Mouse (Mus musculus) lung, embryonic 14.5 days (tissue): Measurements from ENCODE around the gene Thsd4. TPM values are rescaled to one million over a fixed set of nuclear protein-coding genes. Genes with fewer than 3 reads are reported as not detected.

Experiments used
- ATAC-seq: fragments of 200-750 bp; cut with Nextera tagmentation; 2 replicates; pipeline ENCODE4 v1.8.0; 2017; ENCODE audit warnings: mild to moderate bottlenecking, moderate TSS enrichment, moderate library complexity; ENCODE audit not compliant: insufficient read depth
- DNase-seq: peaks from one replicate; pipeline ENCODE4 v3.0.0-alpha.2; 2015
- H3K27ac ChIP-seq: fragments of 300-500 bp; sonication (generic); 2 replicates; pipeline ENCODE4 v1.5.1; 2014; ENCODE audit warnings: low read depth, mild to moderate bottlenecking, moderate library complexity
- H3K27me3 ChIP-seq: fragments of 300-500 bp; sonication (generic); 2 replicates; pipeline ENCODE4 v1.6.1; 2014; ENCODE audit warnings: low read length, control low read depth; ENCODE audit not compliant: insufficient read depth
- H3K36me3 ChIP-seq: fragments of 300-500 bp; sonication (generic); 2 replicates; pipeline ENCODE4 v1.6.1; 2014; ENCODE audit warnings: control low read depth; ENCODE audit not compliant: insufficient read depth
- H3K4me1 ChIP-seq: fragments of 300-500 bp; sonication (generic); 2 replicates; pipeline ENCODE4 v1.6.1; 2014; ENCODE audit warnings: antibody characterized with exemption, control low read depth; ENCODE audit not compliant: insufficient read depth
- H3K4me2 ChIP-seq: fragments of 300-500 bp; sonication (generic); 2 replicates; pipeline ENCODE4 v1.6.1; 2014; ENCODE audit warnings: mild to moderate bottlenecking
- H3K4me3 ChIP-seq: fragments of 300-500 bp; sonication (generic); 2 replicates; pipeline ENCODE4 v1.5.1; 2014; ENCODE audit warnings: low read depth, low read length
- H3K9ac ChIP-seq: fragments of 300-500 bp; sonication (generic); 2 replicates; pipeline ENCODE4 v1.6.1; 2014
- H3K9me3 ChIP-seq: fragments of 300-500 bp; sonication (generic); 2 replicates; pipeline ENCODE4 v1.6.1; 2016; ENCODE audit warnings: low read depth, low read length, control low read depth
- CTCF ChIP-seq: IDR thresholded peaks from 2 replicates; pipeline ENCODE4 v1.5.1; 2016; ENCODE audit warnings: antibody characterized with exemption, low read depth
- WGBS: fragments of 180-500 bp; shearing (Covaris S2); extraction: QIAGEN DNeasy Blood & Tissue Kit; methylation state at CpG from one replicate; pipeline ENCODE4 v1.1.7; 2014; 5-methylcytosine and 5-hydroxymethylcytosine counted together
- polyA plus RNA-seq: library from polyadenylated mRNA; unstranded; fragments of >200 nt; fragmentation: Nextera tagmentation; extraction: Ambion mirVana; gene quantifications from 2 replicates; pipeline ENCODE4 v1.2.1, GENCODE M21; 2014

Thsd4 gene
- polyA plus RNA-seq, 1 experiment from 2014 or later: 18.5 TPM

DNA sequence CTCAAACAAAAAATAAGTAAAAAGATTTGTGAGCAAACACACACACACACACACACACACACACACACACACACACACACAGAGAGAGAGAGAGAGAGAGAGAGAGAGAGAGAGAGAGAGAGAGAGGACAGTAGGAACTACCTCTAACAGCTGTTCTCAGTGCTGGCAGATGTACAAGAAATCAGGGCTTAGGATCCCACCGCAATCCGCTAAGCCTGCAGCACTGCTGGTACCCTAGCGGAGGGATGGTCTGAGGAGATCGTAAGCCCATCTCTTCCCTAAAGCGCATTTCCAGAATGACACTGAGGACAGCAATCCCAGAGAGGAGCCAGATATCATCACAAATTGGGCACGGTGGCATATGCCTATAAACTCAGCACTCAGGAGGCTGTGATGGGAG is 119.2 kb downstream of the Thsd4 start:
- no peak for TF ChIP-seq CTCF
- DNase-seq (peak; percentile 36), ATAC-seq (no peak)
- no peak overlapping the region for H3K4me3 ChIP-seq
- no peak overlapping the region for H3K9ac ChIP-seq
- H3K27me3 ChIP-seq: no peaks in the 10 kb centered on the region
- no peaks in the 10 kb centered on the region for H3K9me3 ChIP-seq
- H3K27ac ChIP-seq: no peak overlapping the region
- peaks cover 24% of the 10 kb centered on the region for H3K4me1 ChIP-seq
- H3K36me3 ChIP-seq: no peaks in the 10 kb centered on the region
- WGBS: 89% methylated on average over 6 of the region's 6 CpGs
- no peak overlapping the region for H3K4me2 ChIP-seq

DNA sequence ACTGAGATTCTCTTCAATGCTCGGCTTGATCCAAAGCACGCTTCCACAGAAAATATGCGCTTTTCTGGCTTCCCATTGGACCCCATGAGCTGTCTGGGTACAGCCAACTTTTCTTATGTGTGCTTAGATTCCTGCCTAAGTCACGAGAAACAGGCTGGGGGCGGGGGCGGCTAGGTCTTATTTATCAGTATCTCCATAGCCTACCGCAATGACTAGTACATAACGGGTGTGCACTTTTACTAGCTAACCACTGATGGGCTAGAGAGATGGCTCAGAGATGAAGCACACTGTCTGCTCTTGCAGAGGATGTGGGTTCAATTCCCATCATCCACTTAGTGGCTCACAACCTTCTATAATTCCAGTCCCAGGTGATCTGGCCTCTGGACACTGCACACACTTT is 121.8 kb downstream of the Thsd4 start:
- H3K27ac ChIP-seq: no peak overlapping the region
- H3K4me2 ChIP-seq: no peak overlapping the region
- DNase-seq: no peak
- no peaks in the 10 kb centered on the region for H3K9me3 ChIP-seq
- peaks cover 9% of the 10 kb centered on the region for H3K4me1 ChIP-seq
- H3K27me3 ChIP-seq: no peaks in the 10 kb centered on the region
- no peak overlapping the region for H3K4me3 ChIP-seq
- no peak overlapping the region for H3K9ac ChIP-seq
- no peak for TF ChIP-seq CTCF
- no peak for ATAC-seq
- 94% methylated on average over 8 of the region's 8 CpGs for WGBS
- no peaks in the 10 kb centered on the region for H3K36me3 ChIP-seq

DNA sequence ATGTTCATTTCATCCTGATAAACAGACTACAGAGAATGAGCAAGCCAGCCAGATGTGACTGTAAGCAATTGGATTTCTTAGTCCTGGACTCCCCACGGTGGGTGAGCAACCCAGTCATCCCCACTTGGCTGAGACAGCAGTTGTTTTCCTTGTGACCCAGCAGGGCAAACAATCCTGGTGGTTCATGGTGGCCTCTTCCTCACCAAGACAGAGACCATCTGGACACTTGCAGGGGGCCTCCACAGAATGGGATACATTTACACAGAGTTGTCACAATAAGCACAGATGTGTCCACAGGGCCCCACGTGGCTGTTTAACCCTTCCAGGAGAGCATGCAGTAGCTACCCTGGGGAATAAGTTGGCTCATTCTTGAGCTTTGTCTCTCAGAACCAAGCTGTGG is 123.8 kb downstream of the Thsd4 start:
- no peaks in the 10 kb centered on the region for H3K9me3 ChIP-seq
- H3K9ac ChIP-seq: no peak overlapping the region
- H3K27ac ChIP-seq: no peak overlapping the region
- no peaks in the 10 kb centered on the region for H3K27me3 ChIP-seq
- peaks cover 9% of the 10 kb centered on the region for H3K4me1 ChIP-seq
- no peak overlapping the region for H3K4me2 ChIP-seq
- peak; percentile 65; the same call in 1 of the 2 replicates for ATAC-seq
- TF ChIP-seq CTCF: no peak
- H3K36me3 ChIP-seq: no peaks in the 10 kb centered on the region
- peak; percentile 62 for DNase-seq
- no peak overlapping the region for H3K4me3 ChIP-seq
- WGBS: 19% methylated on average over 2 of the region's 2 CpGs

DNA sequence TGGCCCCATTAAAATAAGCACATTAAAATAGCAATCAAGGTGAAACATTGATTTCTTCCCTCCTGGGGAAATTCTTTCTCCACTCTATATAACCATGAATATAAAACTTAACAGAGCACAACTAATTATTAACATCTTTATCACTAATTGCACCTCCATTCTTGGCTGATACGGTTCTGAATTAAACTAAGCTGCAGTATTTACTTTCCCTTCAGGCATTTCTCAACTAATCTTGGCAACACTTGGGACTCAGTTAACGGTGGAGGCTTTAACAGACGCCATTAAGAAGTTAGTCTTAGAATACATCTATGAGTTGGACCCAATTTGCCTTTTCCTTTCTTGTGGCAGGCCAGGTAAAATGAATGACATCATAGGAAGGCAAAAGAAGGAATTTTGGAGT is 125.8 kb downstream of the Thsd4 start:
- no peaks in the 10 kb centered on the region for H3K9me3 ChIP-seq
- no peak for ATAC-seq
- H3K27me3 ChIP-seq: no peaks in the 10 kb centered on the region
- H3K4me3 ChIP-seq: no peak overlapping the region
- H3K27ac ChIP-seq: no peak overlapping the region
- no peak overlapping the region for H3K9ac ChIP-seq
- no peaks in the 10 kb centered on the region for H3K36me3 ChIP-seq
- no peak for TF ChIP-seq CTCF
- H3K4me1 ChIP-seq: peaks cover 4% of the 10 kb centered on the region
- H3K4me2 ChIP-seq: no peak overlapping the region
- DNase-seq: no peak
- 59% methylated on average over 3 of the region's 3 CpGs for WGBS

DNA sequence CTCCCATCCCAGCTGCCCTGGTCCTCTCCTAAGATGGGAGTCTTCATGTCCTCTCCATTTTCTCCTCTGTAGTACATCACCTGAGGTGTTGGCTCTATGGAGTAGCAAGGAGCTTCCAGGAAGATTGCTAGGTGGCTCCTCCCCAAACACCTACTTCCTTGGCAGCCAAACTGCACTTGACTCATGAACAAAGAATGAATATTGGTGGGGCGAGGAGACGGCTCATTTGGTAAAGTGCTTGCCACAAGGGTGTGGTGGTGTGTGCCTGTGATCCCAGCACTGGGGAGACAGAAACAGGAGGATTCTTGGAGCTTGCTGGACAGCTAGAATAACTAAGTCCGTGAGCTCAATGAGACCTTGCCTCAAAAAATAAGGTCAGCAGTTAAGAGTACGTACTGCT is 128.9 kb downstream of the Thsd4 start:
- no peaks in the 10 kb centered on the region for H3K36me3 ChIP-seq
- H3K27ac ChIP-seq: no peak overlapping the region
- H3K27me3 ChIP-seq: no peaks in the 10 kb centered on the region
- H3K9ac ChIP-seq: no peak overlapping the region
- H3K4me1 ChIP-seq: no peaks in the 10 kb centered on the region
- no peak overlapping the region for H3K4me3 ChIP-seq
- no peak for TF ChIP-seq CTCF
- WGBS: 77% methylated on average over 4 of the region's 4 CpGs
- no peak for DNase-seq
- ATAC-seq: no peak
- H3K9me3 ChIP-seq: no peaks in the 10 kb centered on the region
- H3K4me2 ChIP-seq: no peak overlapping the region

DNA sequence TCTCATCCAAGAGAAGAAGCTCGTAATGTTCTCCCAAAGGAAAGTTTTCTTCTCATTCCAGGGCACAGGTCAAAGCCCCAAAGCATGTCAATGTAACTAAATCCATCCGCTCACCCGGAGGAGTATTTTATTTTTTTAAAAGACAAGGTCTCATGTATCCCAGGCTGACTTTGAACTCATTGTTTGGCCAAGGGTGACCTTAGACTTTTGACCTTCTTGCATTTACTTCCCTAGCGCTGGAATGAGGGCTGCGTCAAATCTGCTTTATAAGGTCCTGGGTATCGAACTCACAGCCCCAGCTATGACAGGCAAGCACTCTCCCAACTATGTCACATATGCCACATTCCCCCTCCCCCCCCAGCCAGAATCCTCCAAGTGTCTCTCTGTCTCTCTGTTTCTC is 137.1 kb downstream of the Thsd4 start:
- H3K27me3 ChIP-seq: no peaks in the 10 kb centered on the region
- no peaks in the 10 kb centered on the region for H3K36me3 ChIP-seq
- no peak for ATAC-seq
- no peak overlapping the region for H3K27ac ChIP-seq
- DNase-seq: no peak
- WGBS: 47% methylated on average over 6 of the region's 6 CpGs
- H3K4me3 ChIP-seq: no peak overlapping the region
- TF ChIP-seq CTCF: no peak
- no peak overlapping the region for H3K9ac ChIP-seq
- H3K4me1 ChIP-seq: no peaks in the 10 kb centered on the region
- no peaks in the 10 kb centered on the region for H3K9me3 ChIP-seq
- H3K4me2 ChIP-seq: no peak overlapping the region

DNA sequence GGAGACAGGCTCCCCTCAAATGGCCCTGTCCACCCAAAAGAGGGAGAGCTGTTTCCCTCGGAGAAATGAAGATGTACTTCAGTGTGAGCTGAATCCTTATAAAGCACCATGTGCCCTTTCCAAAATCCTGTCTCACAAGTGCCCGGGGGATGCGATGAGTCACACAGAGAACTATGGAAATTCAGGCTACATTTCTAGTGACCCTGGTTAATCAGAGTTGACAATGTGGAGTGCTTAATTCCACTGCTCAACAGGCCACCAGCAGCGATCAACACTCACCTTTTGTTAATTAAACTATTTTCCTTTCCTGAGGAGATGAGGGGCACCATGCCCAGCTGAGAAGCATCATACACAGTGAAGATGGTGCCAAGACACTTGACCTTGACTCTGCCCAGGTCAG is 138.9 kb downstream of the Thsd4 start:
- H3K36me3 ChIP-seq: no peaks in the 10 kb centered on the region
- no peak overlapping the region for H3K27ac ChIP-seq
- no peaks in the 10 kb centered on the region for H3K27me3 ChIP-seq
- H3K9me3 ChIP-seq: no peaks in the 10 kb centered on the region
- DNase-seq: no peak
- H3K4me2 ChIP-seq: no peak overlapping the region
- H3K4me1 ChIP-seq: no peaks in the 10 kb centered on the region
- no peak overlapping the region for H3K9ac ChIP-seq
- 72% methylated on average over 4 of the region's 4 CpGs for WGBS
- no peak for ATAC-seq
- no peak overlapping the region for H3K4me3 ChIP-seq
- TF ChIP-seq CTCF: no peak

DNA sequence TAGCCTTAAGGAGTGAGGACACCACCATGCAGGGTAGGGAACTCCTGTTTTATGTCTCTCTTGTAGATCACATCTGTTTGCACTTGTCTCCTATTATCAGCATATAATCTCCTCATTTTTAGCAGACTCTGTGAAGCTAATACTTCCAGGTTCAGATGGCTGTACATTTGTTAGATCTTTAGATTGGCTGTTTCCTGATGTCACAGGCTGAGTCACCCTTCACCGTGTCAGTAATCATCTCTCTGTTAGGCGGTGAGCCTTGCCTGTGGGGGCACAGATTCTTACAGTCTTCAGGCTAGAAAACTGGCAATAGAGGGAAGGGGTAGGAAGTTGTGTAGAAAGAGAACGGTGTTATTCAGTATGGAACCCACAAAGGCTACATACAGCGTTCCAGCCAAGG is 139.3 kb downstream of the Thsd4 start:
- ATAC-seq: no peak
- Histone ChIP-seq H3K4me2 (no peak overlapping the region), H3K9me3 (no peaks in the 10 kb centered on the region), H3K4me3 (no peak overlapping the region), H3K9ac (no peak overlapping the region), H3K4me1 (no peaks in the 10 kb centered on the region), H3K27ac (no peak overlapping the region), H3K36me3 (no peaks in the 10 kb centered on the region), H3K27me3 (no peaks in the 10 kb centered on the region)
- WGBS: 68% methylated on average over 4 of the region's 4 CpGs
- no peak for TF ChIP-seq CTCF
- DNase-seq: no peak
